Mouse (Mus musculus) spleen, adult 2 months (tissue): ENCODE measurements around the gene Mtap.

Experiments used
- CTCF ChIP-seq: fragments of 200-500 bp; IDR thresholded peaks from 2 replicates; pipeline ENCODE4 v1.5.1; 2011; ENCODE audit warnings: mild to moderate bottlenecking, inconsistent platforms; ENCODE audit not compliant: insufficient read depth, insufficient read length, insufficient replicate concordance; ENCODE audit errors: extremely low read depth
- POLR2A ChIP-seq: fragments of 200-500 bp; IDR thresholded peaks from 2 replicates; pipeline ENCODE4 v1.6.1; 2011; ENCODE audit warnings: low read depth, low read length, inconsistent platforms

- TF ChIP-seq CTCF (no peak), POLR2A (no peak)
Observed at GRCm38 (mm10) chr4:89161389-89161788, 24.5 kb downstream of the Mtap start.
